In the genomic region with DNA sequence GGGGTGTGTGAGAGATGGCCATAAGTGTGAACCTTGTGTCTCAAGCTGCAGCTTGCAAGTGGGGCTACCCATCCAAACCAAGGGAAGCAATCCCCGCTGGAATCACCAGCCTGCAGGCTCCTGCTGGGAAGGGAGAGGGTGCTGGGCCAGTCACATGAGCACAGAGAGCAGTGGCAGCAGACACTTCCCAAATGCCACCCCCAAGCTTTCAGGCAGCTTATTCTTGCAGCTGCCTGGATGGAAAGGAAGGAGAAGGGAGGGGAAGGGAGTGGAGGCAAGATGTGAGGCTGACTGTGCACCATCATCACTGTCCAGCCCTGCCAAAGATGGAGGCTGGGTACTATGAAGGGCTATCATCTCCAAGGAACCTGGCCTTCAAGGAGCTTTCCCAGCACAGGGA, we compare ENCODE assay signal across 22 mouse cellular contexts. TPM values are rescaled to one million over a fixed set of nuclear protein-coding genes. Genes with fewer than 3 reads are reported as not detected.
A peak's percentile ranks its signal among the peaks of the same experiment; 100 is the strongest.
DNase-seq lines count a peak whose midpoint lies in the region; ATAC-seq lines count a peak whose summit lies in the region.
"Had no signal": no experiment of that assay in that cellular context is flagged by ENCODE, and none has a peak within 500 bp of the region (broad histone marks: within the 10 kb centered on the region; RNA-seq: fewer than 3 reads in every experiment).

No protein-coding gene starts in this region.

- intact Hi-C loops in left cerebral cortex, postnatal 4 days (cut with DNase I) = no loop called here

- H3K27ac ChIP-seq in embryonic facial prominence, embryonic 14.5 days (replicated peaks; ENCODE audit: low read depth, low read length) = no peak overlapping the region
- H3K27ac ChIP-seq: heart, embryonic 15.5 days; hindbrain, embryonic 10.5 days; kidney, embryonic 15.5 days; limb, embryonic 12.5 days; liver, embryonic 15.5 days; midbrain, embryonic 13.5 days; stomach, embryonic 15.5 days had no signal

- H3K36me3 ChIP-seq in embryonic facial prominence, embryonic 14.5 days (ENCODE audit: control insufficient read depth, insufficient read depth, low read length) = peaks cover 20% of the 10 kb centered on the region
- H3K36me3 ChIP-seq: heart, embryonic 15.5 days had no signal

- H3K4me3 ChIP-seq in embryonic facial prominence, embryonic 14.5 days (ENCODE audit: low read depth, low read length) = no peak overlapping the region
- H3K4me3 ChIP-seq: heart, embryonic 15.5 days; hindbrain, embryonic 10.5 days; kidney, embryonic 15.5 days; limb, embryonic 12.5 days; liver, embryonic 15.5 days; midbrain, embryonic 13.5 days; myocyte; stomach, embryonic 15.5 days had no signal

- H3K4me2 ChIP-seq in embryonic facial prominence, embryonic 14.5 days (ENCODE audit: low read depth, low read length) = no peak overlapping the region
- H3K4me2 ChIP-seq: heart, embryonic 15.5 days; kidney, embryonic 15.5 days; limb, embryonic 12.5 days; liver, embryonic 15.5 days; midbrain, embryonic 13.5 days; stomach, embryonic 15.5 days had no signal

- ATAC-seq in embryonic facial prominence, embryonic 14.5 days (ENCODE audit: low read depth) = no peak
- no peak for ATAC-seq in cerebellum, adult (ENCODE audit: insufficient number of reproducible peaks, low FRiP score, low TSS enrichment)
- ATAC-seq: CD4-positive, CD25-positive, alpha-beta regulatory T cell, adult 4 months; midbrain, embryonic 13.5 days had no signal

- H3K27me3 ChIP-seq in embryonic facial prominence, embryonic 14.5 days (replicated peaks; ENCODE audit: control insufficient read depth, insufficient read depth, low read length) = no peaks in the 10 kb centered on the region
- H3K27me3 ChIP-seq: heart, embryonic 15.5 days; kidney, embryonic 15.5 days; limb, embryonic 12.5 days; liver, embryonic 15.5 days; midbrain, embryonic 13.5 days; stomach, embryonic 15.5 days had no signal

- peak overlapping the region; percentile 32; the same call in 1 of the 2 replicates for H3K9ac ChIP-seq in embryonic facial prominence, embryonic 14.5 days (ENCODE audit: low read depth, low read length)
- H3K9ac ChIP-seq: heart, embryonic 15.5 days; kidney, embryonic 15.5 days; limb, embryonic 12.5 days; liver, embryonic 15.5 days; midbrain, embryonic 13.5 days; stomach, embryonic 15.5 days had no signal

- peak; percentile 59 for DNase-seq in left cerebral cortex, adult 11 months (ENCODE audit: low spot score)
- DNase-seq in left cerebral cortex, postnatal 4 days = no peak
- DNase-seq in brain, adult 2 months (ENCODE audit: low read depth, low spot score) = peak; percentile 91
- no peak for DNase-seq in embryonic facial prominence, embryonic 14.5 days (ENCODE audit: low spot score)
- DNase-seq in left cerebral cortex, adult 9 months (ENCODE audit: low spot score in 2 of 2) = peak; percentile 61 to 76
- DNase-seq in testis, postnatal 10 days (ENCODE audit: low spot score) = no peak
- DNase-seq: adrenal gland, postnatal 10 days; cerebellum, postnatal 14 days; heart, adult 18-20 months; lung, postnatal 36 days; thymus, postnatal 14 days had no signal

- WGBS in embryonic facial prominence, embryonic 14.5 days = 71% methylated on average over 1 of the region's 1 CpGs

- H3K9me3 ChIP-seq in embryonic facial prominence, embryonic 14.5 days (ENCODE audit: control insufficient read depth, low read length) = no peaks in the 10 kb centered on the region
- H3K9me3 ChIP-seq: heart, embryonic 15.5 days; hindbrain, embryonic 10.5 days; kidney, embryonic 15.5 days; limb, embryonic 12.5 days; liver, embryonic 15.5 days; midbrain, embryonic 13.5 days; stomach, embryonic 15.5 days had no signal

- peaks cover 4% of the 10 kb centered on the region; the same call in 1 of the 2 replicates for H3K4me1 ChIP-seq in embryonic facial prominence, embryonic 14.5 days (ENCODE audit: control insufficient read depth, insufficient read depth, low read length)

RNA-seq across cellular contexts. Expression of a gene that starts 8.7 kb away (rescaled TPM):
- 10 to 100 TPM; 81.1 to 85.1 TPM for total RNA-seq in left cerebral cortex, postnatal 4 days (2021)
- polyA plus RNA-seq in embryonic facial prominence, embryonic 14.5 days (2014; fragmentation: Nextera tagmentation; extraction: Ambion mirVana) = 4.9 and 5.7 TPM in 2 replicates

RNA-seq across cellular contexts. Expression of a gene that starts 22.9 kb away (rescaled TPM):
- total RNA-seq in left cerebral cortex, postnatal 4 days (2021) = under 1 TPM; 0.22 to 0.24 TPM
- polyA plus RNA-seq in embryonic facial prominence, embryonic 14.5 days (2014; fragmentation: Nextera tagmentation; extraction: Ambion mirVana) = 0.48 and 1.2 TPM in 2 replicates

RNA-seq across cellular contexts. Expression of a gene that starts 23.2 kb away (rescaled TPM):
- 10 to 100 TPM; 56.0 to 58.2 TPM for total RNA-seq in left cerebral cortex, postnatal 4 days (2021)
- polyA plus RNA-seq in embryonic facial prominence, embryonic 14.5 days (2014; fragmentation: Nextera tagmentation; extraction: Ambion mirVana) = 142 and 151 TPM in 2 replicates

RNA-seq across cellular contexts. Expression of a gene that starts 36.5 kb away (rescaled TPM):
- under 1 TPM; 0.90 to 0.91 TPM for total RNA-seq in left cerebral cortex, postnatal 4 days (2021)
- polyA plus RNA-seq in embryonic facial prominence, embryonic 14.5 days (2014; fragmentation: Nextera tagmentation; extraction: Ambion mirVana) = 0.14 and 0.42 TPM in 2 replicates
- polyA plus RNA-seq: CD4-positive, CD25-positive, alpha-beta regulatory T cell, adult 4 months; embryonic facial prominence, embryonic 11.5 days; heart, embryonic 15.5 days; liver, embryonic 15.5 days had no signal

RNA-seq across cellular contexts. Expression of a gene that starts 46.0 kb away (rescaled TPM):
- 10 to 100 TPM; 17.9 to 19.0 TPM for total RNA-seq in left cerebral cortex, postnatal 4 days (2021)
- 61.8 and 67.3 TPM in 2 replicates for polyA plus RNA-seq in embryonic facial prominence, embryonic 14.5 days (2014; fragmentation: Nextera tagmentation; extraction: Ambion mirVana)

Comparison
In these comparisons a context has a peak if more than half of its experiments do, and no peak if none do; other contexts are left out.
1. DNase-seq: peak in left cerebral cortex, adult 11 months (single experiment), brain, adult 2 months (single experiment) and left cerebral cortex, adult 9 months (2 of 2); none in left cerebral cortex, postnatal 4 days (single experiment), embryonic facial prominence, embryonic 14.5 days (single experiment) and testis, postnatal 10 days (single experiment).